Mouse (Mus musculus): ENCODE data around the gene Rab14.

Rab14 gene

DNA sequence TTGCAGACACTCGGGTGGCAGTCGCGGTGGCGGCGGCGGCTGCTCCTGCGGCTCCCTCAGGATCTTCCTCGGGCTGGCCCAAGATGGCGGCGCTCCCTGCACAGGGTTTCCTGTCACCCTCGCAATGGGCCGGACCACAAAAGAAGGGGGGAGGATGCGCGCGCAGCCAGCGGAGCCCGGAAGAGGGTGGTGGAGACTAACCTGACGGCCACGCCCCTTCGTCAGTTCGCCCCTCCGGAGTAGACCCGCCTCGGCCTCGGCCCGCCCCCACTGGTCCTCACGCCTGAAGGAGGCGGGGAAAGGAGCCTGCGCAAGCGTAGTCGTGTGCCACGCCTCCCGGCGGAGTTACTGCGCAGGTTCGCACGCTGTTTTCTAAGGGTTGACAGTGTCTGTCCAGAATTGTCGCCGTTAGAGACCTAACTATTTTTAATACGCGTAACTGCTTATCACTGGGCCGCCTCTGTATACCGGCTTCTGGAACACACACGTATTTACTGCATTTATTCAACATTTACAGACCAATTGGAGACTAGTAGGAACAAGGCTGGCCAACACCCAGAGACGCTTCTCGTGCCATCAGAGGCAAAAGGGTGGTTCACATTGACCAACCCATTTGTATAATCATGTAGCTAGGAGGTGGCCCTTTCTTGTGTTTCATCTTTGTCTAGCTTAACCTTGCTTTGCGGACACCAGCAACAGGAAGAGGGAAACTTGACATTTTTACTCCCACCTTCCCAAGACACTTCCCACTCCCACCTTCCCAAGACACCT, at the start of gene Rab14:
Rab14 (minus strand) TSS at position 223 of the 771 bp plus-strand sequence.
- peak; percentile 100 for DNase-seq

DNA sequence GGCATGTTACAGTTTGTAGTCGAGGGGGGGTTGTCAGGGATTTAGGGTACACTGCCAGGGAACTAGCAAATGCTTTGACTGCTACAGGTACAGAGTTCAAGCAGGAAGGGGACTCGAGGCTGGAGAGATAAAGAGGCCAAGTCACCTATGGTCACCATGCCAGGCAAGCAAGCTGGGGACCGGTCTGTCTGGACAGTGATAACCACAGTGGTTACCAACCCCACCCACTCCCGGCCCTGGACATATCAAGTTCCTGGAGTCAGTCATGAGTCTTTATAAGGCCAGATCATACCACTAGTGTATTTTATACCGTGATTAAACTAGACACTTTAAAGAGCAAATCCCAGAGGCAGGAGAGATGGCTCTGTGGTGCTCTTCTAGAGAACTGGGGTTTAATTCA, 46.8 kb upstream of the Rab14 start:
- DNase-seq: no peak

DNA sequence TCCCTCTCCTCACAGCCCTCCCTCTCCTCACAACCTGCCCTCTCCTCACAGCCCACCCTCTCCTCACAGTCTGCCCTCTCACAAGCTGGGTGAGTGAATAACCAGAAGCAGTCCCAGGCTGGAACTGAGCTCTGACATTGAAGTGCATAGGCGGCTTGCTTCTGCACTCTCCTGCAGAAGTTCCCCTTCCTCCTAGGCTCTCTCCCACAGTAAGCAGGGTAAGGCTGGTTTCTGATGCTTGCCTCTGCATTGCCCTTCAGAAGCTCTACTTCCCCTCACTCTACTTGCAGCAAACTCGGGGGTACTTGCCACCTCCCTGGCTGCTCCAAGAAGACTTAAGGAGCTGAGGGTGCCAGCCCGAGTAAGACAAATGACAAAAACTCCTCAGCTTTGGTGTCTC, 43.3 kb upstream of the Rab14 start:
- DNase-seq: no peak

DNA sequence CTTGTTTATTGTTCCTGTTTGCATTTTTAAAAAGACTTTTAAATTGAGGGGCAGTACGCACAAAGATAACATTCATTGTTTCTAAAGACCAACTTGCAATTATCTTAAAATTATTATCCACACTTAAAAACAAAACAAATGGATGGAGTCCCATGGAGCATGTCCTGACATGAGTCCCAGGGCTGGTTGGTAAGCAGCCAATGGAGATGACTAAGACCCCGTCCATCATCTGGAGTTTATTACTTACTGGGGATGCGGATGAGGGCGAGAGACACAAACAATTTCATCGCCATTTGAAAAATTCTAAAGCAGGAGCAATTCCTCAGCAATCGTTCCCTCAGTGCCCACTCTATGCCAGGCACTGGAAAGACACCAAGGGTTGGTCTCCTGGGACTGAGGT, 34.1 kb upstream of the Rab14 start:
- DNase-seq: no peak

DNA sequence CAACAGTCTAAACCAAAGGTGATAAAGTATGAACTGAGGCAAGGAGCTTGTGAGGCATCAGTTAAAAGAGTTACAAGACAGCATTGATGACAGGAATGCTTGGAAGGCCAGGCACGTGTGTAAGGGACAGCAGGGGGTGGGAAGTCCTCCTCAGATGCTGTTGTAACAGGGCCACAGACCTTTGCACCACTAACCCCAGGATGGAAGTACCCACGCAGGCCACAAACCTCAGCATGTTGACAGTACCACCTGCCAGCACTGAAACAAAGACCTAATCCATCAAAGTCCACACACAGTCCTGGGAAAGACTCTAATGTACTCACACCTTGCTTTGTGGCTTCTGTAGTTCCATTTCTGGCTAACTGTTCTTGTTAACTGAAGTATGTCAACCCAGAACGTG, 33.0 kb upstream of the Rab14 start:
- DNase-seq: no peak

DNA sequence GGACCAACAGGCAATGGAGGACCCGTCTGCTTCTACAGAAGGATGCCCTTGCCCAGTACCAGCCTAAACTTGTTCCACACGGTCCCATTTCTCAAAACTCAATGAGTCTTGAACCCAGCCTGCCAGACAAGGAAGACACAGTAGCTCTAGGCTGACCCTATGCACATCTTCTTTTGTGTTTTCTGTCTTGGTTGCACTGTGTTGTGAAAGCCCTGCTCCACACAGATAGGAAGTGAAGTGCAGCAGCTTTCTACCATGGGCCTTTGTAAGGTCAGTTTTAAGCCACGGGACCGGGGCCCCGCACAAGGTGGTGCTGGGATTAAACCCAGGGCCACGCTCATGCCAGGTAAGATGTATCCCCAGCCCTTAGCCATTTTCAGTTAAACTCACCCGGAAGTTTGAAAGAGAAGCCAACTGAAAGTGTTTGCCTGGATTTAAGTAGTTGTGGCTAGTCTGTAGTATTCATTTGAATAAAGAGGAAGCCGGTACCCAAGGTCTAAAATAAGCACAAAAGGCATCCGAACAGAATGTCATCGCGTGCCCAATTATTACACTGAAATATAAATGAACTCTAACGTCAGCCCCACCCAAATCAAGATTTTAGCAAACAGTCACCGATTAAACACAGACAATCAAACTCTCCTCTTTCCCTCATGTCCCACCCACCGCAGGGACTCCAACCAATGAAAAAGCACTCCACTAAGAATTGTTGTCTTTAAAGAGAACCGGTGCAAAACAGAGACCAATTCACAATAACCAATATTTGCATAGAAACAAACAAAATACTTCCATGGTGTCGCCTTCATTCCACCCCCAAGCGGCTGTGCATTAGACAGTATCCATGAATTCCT, 31.9 kb upstream of the Rab14 start:
- DNase-seq: no peak

DNA sequence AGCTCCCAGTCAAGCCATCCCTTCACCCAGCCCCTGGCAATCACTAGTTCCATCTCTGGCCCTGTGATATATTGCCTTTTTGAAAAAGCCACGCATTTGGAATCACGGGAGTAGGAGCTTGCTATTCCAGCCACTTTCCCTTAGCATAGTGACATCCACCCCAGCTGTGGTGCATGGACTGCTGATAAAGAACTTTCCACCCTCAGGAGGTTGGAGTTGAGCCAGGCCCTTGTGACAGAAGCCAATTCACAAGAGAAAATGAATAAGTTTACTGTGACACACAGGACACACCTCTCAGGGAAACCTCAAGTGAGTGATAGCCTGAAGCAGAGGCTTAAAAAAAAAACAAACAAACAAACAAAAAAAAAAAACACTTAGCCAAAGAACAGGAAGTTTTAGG, 31.0 kb upstream of the Rab14 start:
- DNase-seq: peak in 1 of 2 experiments; percentile 19

DNA sequence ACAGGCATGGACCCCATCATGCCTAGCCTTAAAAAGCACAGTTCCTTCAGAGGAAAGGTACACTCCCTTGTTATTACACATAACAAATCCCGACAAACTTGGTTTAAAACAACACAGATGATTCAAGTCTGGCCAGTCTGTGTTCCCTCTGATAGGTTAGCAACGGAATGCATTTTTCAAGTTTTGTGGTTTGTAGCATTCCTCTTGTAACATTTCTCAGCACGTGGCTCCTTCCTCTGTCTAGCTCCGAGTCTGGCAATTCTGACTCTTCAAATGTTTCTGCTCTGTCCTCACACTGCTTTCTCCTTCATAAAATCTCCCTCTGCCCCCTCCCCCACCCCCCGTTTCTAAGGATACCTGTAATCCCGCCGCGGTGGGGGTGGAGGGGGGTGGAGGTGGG, 29.3 kb upstream of the Rab14 start:
- no peak for DNase-seq

DNA sequence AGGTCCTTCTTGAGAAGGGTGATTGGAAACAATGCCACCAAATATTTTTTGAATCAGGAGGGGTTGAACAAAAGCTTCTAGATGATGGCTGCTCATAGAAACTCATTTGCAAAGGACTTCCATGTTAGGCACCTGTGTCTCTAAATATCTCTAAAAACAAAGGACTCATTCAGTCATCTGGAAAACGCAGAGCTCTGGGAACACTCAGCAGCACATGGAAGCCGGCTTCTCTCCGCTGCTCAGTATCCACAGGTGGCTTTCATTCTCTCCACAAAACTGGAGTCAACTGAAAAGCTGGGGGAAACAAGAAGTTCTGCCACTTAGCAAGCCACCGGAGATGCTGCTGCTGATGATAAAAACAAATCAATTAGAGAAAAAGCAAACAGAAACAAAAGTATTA, 27.2 kb upstream of the Rab14 start:
- no peak for DNase-seq

DNA sequence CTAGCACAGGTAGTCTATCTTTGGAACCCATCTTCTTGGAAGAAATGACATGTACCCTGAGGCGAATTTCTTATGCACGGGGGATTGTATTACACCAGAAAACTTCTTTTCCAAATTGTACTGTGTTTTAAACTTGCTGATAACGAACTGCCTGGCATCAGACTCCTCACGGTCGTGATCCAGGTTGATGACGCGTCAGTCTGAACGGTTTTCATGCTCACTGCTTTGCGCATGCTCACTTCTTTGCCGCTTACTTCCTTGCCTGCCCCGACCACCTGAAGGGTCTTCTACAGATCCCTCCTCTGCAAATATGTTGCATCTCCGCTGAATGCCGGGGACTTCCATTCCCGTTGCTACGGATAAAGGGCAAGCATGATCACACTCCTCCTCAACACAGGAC, 23.4 kb upstream of the Rab14 start:
- no peak for DNase-seq

DNA sequence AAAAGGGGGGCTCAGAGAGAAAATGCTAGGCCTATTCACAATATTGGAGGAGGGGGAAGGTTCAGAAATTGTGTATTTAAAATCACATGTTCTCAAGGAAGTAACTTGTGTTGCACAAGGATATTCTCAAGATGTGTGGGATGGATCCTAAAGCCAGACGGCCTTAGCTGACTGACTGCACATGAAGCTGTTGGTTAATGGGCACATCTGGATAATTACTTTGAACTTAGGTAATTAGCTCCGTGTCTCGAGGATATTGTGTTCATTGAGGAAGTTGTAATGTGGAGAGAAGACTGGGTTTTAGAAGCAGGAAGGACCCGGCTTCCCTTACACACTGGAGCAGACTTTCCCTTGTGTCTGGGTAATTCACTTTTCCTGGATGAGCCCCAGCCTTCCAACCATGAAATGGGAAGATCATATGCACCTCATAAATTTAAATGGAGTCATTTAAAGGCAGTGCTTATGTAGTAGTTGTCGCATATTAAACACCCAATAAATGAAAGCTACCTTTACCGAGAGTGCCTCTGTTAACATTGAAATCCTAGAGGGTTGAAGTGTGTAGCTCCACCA, 22.0 kb upstream of the Rab14 start:
- DNase-seq: no peak

DNA sequence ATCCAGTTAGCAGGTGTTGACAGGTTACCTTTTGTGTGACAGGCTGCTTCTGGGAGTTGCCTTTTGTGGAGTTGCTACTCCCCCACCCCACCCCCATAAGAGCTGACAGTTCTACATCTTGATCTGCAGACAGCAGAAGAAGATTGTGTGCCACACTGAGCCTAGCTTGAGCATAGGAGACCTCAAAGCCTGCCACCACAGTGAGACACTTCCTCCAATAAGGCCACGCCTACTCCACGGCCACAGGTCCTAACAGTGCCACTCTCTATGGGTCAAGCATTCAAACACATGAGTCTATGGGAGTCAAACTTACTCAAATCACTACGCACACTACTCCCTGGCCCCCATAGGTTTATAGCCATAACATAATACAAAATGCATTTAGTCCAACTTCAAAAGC, 17.8 kb upstream of the Rab14 start:
- DNase-seq: no peak

DNA sequence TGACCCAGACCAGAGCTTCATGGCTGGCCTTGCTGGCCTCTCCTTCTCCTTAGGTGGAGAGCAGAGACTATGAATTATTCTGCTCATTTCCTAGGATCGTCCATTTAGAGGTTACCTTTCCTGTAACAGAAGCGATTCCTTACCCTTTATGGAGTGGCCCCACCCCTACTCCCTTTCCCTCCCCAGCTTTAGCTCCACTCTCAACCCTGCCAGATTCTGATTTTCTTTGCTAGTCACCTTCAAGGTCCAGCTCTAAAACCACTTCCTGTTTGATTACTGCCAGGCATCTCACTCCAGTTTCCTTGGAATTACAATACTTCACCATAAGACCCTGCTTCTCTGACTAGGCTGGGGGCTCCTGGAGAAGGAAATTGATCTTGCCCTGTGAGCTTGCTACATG, 15.8 kb upstream of the Rab14 start:
- no peak for DNase-seq

DNA sequence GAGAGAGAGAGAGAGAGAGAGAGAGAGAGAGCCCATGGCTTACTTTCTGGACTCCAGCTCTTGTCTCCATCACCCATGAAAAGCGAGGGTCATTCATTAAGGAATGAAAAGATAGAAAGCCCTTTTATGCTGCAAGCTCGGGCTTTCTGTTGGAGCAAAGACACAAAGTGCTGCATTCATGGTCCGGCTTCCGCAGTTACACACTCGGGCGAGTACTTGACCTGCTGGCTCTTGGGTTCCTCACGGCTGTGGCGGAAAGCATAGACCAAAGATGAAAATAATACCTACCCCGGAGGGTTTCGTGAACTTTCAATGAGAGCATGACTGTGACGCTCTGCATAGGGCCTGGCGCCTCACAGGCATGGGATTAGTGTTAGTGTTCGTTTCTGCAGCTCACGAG, 14.4 kb upstream of the Rab14 start:
- no peak for DNase-seq

DNA sequence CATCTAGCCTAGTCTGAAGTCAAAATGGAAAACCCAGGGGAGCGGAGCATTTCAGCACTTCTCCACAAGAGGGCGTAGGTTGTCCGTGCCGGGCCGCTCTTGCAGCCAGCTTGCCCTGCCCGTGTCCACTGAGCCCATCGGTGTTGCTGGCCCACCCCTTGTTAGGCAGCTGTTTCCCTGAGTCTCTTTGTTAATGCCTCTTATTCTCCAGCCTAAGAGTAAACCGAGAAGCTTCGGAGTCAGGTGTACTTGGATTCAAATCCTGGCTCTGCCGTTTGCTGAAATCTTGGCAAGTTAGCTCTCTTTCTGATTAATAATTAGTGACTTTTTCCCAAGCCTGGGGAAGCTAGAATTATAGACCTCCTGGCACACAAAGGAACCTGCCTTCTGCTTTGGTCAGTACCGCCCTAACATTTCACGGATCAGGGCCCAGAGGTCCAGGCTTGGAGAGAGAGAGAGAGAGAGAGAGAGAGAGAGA, 14.0 kb upstream of the Rab14 start:
- peak; percentile 89 to 90 for DNase-seq

DNA sequence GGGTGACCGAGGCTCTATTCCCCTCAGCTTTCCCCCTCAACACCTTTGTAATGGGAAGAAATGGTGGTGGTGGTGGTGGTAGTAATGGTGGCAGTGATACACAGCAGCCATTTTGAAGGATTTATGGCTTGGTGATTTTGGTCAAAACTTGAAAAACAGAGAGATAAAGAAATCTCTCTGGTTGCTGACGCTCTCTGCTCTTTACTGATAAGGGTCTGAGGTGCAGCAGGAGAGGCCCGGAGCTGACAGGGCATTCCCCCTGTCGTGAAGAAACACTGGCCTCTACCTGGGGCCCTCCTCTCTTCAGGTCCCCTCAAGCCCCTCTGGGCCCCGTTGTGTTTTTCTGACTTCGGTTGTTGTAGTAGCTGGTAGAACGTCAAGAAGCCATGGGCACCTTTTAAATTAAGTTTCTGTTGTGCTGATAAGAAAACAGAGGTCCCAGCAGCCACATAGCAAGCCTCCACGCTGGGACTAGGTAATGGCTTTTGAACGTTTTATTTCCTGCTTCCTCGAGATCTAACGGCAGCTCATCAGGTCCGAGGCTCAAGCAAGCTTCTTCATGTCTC, 12.5 kb upstream of the Rab14 start:
- no peak for DNase-seq

DNA sequence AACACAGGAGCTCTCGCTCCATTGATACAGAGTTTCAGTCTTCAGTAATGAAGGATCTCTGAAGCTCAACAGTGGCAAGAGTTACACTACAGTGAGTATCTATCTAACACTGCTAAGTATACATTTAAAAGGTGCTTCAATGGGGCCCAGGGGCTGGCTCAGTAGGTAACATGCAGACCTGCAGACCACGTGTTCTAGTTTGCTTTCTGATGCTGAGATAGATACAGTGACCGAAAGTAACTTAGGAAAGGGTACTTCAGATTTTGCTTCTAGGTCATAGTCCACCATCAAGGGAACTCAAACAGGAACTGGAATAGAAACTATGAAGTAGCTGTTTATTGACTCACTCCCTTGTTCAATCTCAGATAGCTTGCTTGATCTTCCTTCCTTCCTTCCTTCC, 10.8 kb upstream of the Rab14 start:
- no peak for DNase-seq

DNA sequence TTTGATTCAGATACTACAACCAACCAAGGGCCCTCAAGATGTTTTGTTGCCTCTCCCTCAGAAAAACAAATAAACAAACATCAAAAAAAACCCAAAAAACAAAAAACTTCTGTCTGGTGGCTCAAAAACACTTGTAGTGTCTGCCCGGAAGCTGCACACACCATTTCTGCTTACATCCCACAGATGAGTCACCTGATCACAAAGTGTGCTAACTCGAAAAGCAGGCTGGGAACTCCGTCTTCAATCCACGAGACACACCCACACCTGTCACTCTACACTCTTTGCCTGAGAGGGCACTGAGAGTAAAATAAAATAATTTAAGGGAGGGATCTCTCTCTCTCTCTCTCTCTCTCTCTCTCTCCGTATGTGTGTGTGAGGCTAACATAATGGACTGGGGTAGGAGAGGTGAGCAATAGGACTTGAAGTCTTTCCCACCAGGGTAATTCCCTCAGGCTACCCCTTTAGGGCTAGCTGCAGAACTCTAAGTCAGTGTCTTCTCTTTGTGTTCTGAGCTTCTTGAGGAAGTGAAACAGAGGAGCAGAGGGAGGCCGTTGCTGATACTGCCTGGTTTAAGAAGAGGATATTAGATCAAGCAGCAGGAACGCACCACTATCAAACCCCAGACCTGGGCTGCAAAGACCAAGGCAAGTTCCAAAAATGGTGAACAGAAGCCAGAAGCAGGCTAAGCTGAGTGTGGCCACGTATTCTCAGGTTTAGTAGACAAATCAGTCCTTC, 8.2 kb upstream of the Rab14 start:
- DNase-seq: no peak

DNA sequence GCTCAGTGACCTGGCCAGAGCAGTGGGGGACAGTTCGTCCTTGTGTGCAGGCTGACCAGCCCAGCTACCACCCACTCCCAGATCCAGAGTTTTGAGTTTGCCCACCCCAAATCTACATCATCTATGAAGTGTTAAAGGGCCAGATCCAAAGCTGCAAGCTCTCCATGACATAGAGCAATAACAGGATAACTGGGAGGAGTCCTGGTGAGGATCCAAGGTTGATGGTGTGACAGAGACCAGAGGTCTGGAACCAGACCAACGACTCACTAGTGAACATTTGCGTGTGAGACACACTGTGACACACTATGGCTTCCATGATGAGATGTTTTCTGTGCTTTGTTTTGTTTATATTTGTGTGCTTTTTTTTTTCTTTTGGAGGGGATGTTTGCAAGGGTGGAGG, 7.1 kb upstream of the Rab14 start:
- no peak for DNase-seq

DNA sequence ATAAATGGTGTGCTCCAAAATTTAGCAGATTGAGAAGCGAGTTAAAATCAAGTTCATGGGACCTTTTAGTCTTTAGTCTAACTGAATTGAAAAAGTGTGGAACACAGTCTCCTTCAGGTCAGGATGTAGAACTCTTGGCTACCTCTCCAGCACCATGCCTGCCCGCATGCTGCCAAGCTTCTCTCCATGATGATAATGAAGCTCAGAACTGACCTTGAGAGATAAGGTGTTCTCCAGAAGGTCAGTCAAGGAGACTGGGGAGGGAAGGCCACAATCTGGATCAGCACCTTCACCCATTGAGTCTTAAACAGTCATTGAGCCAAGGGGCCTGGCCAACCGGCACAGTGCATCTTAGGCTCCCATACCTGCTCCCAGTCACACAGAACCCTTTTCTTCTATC, 5.8 kb upstream of the Rab14 start:
- DNase-seq: no peak

DNA sequence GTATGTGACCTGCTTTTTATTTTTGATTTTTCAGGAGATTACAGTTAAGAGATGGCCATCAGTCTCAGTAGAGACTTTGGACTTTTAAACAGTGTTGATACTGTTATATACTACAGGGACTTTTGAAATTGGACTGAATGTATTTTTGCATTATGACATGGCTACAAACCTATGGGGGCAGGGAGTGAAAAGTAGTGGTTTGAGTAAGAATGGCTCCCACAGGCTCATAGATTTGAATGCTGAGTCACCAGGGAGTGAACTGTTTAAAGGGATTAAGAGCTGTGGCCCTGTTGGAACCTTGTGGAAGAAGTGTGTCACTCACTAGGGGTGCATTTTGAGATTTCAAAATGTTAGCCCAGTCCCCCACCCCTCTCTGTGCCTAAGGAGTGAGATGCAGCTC, 2.8 kb upstream of the Rab14 start:
- DNase-seq: no peak

DNA sequence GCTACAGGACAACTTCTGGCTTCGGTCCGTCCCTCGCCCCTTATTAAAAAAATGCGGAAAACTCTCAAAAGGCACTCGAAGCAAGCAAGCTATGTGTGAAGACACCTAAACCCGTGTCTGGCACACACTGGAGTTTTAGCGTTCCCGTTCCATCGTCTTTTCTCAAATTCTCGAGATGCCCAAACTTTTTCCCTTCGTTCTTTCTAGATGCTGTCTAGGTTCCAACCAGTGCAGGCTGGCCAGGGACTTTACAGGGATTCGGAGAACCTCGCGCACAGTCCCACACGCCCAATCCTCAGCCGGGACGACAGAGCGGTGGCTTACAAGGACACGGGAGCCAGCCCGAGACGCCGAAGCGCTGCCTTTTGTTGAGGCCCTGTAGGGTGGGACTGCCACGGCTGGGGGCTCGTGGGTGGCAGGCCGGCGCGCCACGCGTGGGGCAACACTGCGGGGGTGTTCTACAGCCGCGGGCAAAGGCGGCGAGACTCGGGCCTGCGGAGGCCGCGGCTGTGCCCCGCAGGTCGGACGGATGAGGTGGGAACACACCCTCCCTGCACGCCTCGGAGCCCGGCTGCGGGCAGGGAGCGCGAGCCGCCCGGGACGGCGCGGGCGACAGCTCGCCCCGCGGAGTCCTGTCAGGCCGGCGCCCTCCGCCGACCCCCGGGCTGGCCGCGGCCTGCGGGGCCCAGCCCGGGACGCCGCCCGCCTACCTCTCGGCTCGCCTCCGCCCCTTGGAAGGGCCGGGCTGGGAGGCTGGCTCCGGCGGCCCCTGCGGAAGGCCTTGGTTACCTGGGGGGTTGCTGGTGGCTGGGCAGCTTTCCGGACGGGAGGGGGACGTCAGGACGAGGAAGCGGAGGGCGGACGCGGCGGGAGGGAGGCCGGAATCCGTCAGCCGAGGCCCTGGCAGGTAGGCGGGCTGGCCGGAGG, 686 bp downstream of the Rab14 start:
- peak in 1 of 2 experiments; percentile 58 for DNase-seq
